ENCODE assay signal across 8 mouse cellular contexts in the genomic region with DNA sequence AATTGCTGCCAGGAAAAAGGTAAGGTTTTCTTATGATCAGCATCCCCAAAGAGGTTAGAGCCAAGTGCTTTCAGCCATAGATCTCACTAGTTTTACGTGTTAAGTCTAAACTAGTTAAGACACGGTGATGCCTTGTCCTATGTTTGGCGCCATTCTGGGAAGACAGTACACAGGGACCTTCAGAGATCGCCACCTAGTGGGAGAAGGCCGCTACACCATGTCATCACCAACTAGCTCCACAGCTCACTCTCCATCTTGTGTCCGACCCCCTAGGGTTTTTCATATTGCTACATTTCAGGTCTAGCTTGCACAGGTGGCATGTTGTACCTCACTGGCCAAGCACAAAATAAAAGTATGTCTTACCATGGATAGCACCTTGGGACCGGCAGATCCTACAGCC. TPM values are rescaled to one million over a fixed set of nuclear protein-coding genes. Genes with fewer than 3 reads are reported as not detected.
DNase-seq lines count a peak whose midpoint lies in the region; ATAC-seq and TF ChIP-seq lines count a peak whose summit lies in the region.

No protein-coding gene starts in this region.

- H3K27ac ChIP-seq in gastrocnemius, adult 2 months, result no peak overlapping the region
- no peak overlapping the region for H3K27ac ChIP-seq in limb, embryonic 10.5 days

- 15% methylated on average over 7 of the region's 7 CpGs for WGBS in limb, embryonic 10.5 days

- H3K36me3 ChIP-seq in limb, embryonic 10.5 days, result no peaks in the 10 kb centered on the region
- H3K36me3 ChIP-seq in splenic B cell, adult 2 months (ENCODE audit: control insufficient read depth, insufficient read depth, low read length, poor library complexity, severe bottlenecking), result no peaks in the 10 kb centered on the region

- intact Hi-C loops in gastrocnemius, adult 2 months (cut with DNase I), result loop anchor here (1.0 to 10.0 kb wide), 3 partner anchors 62 to 504 kb away; no protein-coding TSS in a partner anchor

- no peaks in the 10 kb centered on the region for H3K4me1 ChIP-seq in limb, embryonic 10.5 days

- DNase-seq in 3T3-L1 (ENCODE audit: low read depth, low spot score) (peak; percentile 85), ZHBTc4 (ENCODE audit: low read depth, low spot score) (peak; percentile 91)
- DNase-seq in cerebellum, postnatal 36 days, result peak; percentile 80 to 83
- DNase-seq in gastrocnemius, adult 2 months, result peak; percentile 75
- DNase-seq in kidney, adult 18-20 months, result peak; percentile 81
- DNase-seq in limb, embryonic 10.5 days (ENCODE audit: low spot score), result peak; percentile 83
- peak; percentile 88 for DNase-seq in splenic B cell, adult 2 months (ENCODE audit: low read depth, low spot score)

- peak; percentile 86 for ATAC-seq in monocyte, adult 5-6 weeks (replicated peaks; ENCODE audit: insufficient number of reproducible peaks, low FRiP score, low TSS enrichment, poor library complexity, severe bottlenecking)

- no peak overlapping the region for H3K4me3 ChIP-seq in gastrocnemius, adult 2 months
- no peak overlapping the region for H3K4me3 ChIP-seq in limb, embryonic 10.5 days

- TF ChIP-seq CTCF in gastrocnemius, adult 2 months (IDR thresholded peaks at IDR 0.05), result peak; percentile 88

- H3K9me3 ChIP-seq in limb, embryonic 10.5 days (replicated peaks), result no peaks in the 10 kb centered on the region

- no peaks in the 10 kb centered on the region for H3K27me3 ChIP-seq in limb, embryonic 10.5 days (ENCODE audit: low read depth, poor library complexity, severe bottlenecking)
- no peaks in the 10 kb centered on the region for H3K27me3 ChIP-seq in splenic B cell, adult 2 months (ENCODE audit: control insufficient read depth, insufficient read depth, low read length, poor library complexity, severe bottlenecking)

RNA-seq across cellular contexts. Expression of gene Ccdc38, which starts 8.6 kb away (rescaled TPM):
- not detected for total RNA-seq in gastrocnemius, adult 2 months (2021)
- polyA plus RNA-seq in limb, embryonic 10.5 days (2016; fragmentation: Nextera tagmentation; extraction: Ambion mirVana), result 0.28 and 0.41 TPM in 2 replicates
- not detected in 3 replicates for total RNA-seq in monocyte, adult 5-6 weeks (2017)

RNA-seq across cellular contexts. Expression of gene Amdhd1, which starts 9.2 kb away (rescaled TPM):
- total RNA-seq in gastrocnemius, adult 2 months (2021), result not detected
- 0.19 and 0.36 TPM in 2 replicates for polyA plus RNA-seq in limb, embryonic 10.5 days (2016; fragmentation: Nextera tagmentation; extraction: Ambion mirVana)
- total RNA-seq in monocyte, adult 5-6 weeks (2017), result 0.19 TPM in 1 of 3 replicates, not detected in the others

RNA-seq across cellular contexts. Expression of gene Snrpf, which starts 40.5 kb away (rescaled TPM):
- 1 to 10 TPM; 6.5 to 8.9 TPM for total RNA-seq in gastrocnemius, adult 2 months (2021)
- polyA plus RNA-seq in limb, embryonic 10.5 days (2016; fragmentation: Nextera tagmentation; extraction: Ambion mirVana), result 192 and 220 TPM in 2 replicates
- 80.8 to 102 TPM (median 89.9 TPM) in 3 replicates for total RNA-seq in monocyte, adult 5-6 weeks (2017)
